17 mouse cellular contexts compared by ENCODE assay signal in the genomic region with DNA sequence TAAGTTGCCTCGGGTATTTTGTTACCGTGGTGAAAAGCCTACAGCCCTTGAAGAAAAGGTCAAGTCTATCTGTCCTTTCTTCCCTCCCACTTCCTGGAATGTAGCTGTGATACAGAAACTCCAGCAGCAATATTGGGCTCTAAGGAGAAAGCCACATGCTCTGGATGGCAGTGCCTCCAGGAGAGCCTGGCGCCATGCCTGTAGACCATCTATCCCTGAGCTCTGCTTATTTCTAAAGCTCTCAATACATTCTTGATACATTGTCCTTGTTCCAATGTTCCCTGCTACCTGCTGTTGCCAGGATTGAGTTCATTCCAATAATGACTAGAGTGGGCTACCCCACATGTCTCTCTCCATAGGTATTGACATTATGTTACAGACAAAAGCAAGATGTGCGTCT. TPM values are rescaled to one million over a fixed set of nuclear protein-coding genes. Genes with fewer than 3 reads are reported as not detected.
"Had no signal": no experiment of that assay in that cellular context is flagged by ENCODE, and none has a peak within 500 bp of the region (broad histone marks: within the 10 kb centered on the region; RNA-seq: fewer than 3 reads in every experiment).

No protein-coding gene starts in this region.

- ATAC-seq: lung, postnatal 0 days; midbrain, embryonic 15.5 days had no signal

- H3K27me3 ChIP-seq: midbrain, embryonic 15.5 days had no signal

- H3K9ac ChIP-seq: lung, embryonic 15.5 days; midbrain, embryonic 12.5 days; midbrain, embryonic 15.5 days; neural tube, embryonic 12.5 days; stomach, embryonic 15.5 days had no signal

- H3K9me3 ChIP-seq: lung, embryonic 15.5 days; midbrain, embryonic 12.5 days; midbrain, embryonic 15.5 days; neural tube, embryonic 12.5 days; stomach, embryonic 15.5 days had no signal

- H3K4me1 ChIP-seq: lung, embryonic 15.5 days; megakaryocyte, embryonic 14.5 days; stomach, embryonic 15.5 days had no signal

- H3K4me2 ChIP-seq: lung, embryonic 15.5 days; midbrain, embryonic 12.5 days; midbrain, embryonic 15.5 days; neural tube, embryonic 12.5 days; stomach, embryonic 15.5 days had no signal

- H3K27ac ChIP-seq: lung, embryonic 15.5 days; macrophage; midbrain, embryonic 12.5 days; midbrain, embryonic 15.5 days; neural tube, embryonic 12.5 days; stomach, embryonic 15.5 days; stomach, postnatal 0 days had no signal

- H3K4me3 ChIP-seq: lung, embryonic 15.5 days; megakaryocyte, embryonic 14.5 days; midbrain, embryonic 12.5 days; midbrain, embryonic 15.5 days; neural tube, embryonic 12.5 days; stomach, embryonic 15.5 days had no signal

- DNase-seq: lung, adult 2 months; lung, postnatal 14 days; lung, postnatal 36 days; right cerebral cortex, postnatal 14 days; thymus, adult 2 months; thymus, postnatal 25 days; thymus, postnatal 4 days had no signal

- H3K36me3 ChIP-seq: lung, embryonic 15.5 days; midbrain, embryonic 12.5 days; midbrain, embryonic 15.5 days; neural tube, embryonic 12.5 days; stomach, embryonic 15.5 days had no signal

RNA-seq across cellular contexts. Expression of gene Wscd2, which starts 33.4 kb away (rescaled TPM):
- total RNA-seq: megakaryocyte progenitor cell, adult 5-6 weeks had no signal
- polyA plus RNA-seq: macrophage had no signal
